Mouse (Mus musculus) kidney, embryonic 16.5 days (tissue): Measurements from ENCODE around the gene G0s2. TPM values are rescaled to one million over a fixed set of nuclear protein-coding genes. Genes with fewer than 3 reads are reported as not detected.

Source experiments
- ATAC-seq: fragments of 200-750 bp; cut with Nextera tagmentation; 2 replicates; pipeline ENCODE4 v1.8.0; 2017; ENCODE audit warnings: moderate TSS enrichment; ENCODE audit not compliant: low FRiP score, low TSS enrichment
- H3K27ac ChIP-seq: fragments of 300-500 bp; sonication (generic); 2 replicates; pipeline ENCODE4 v1.5.1; 2014; ENCODE audit warnings: low read length
- H3K27me3 ChIP-seq: fragments of 300-500 bp; sonication (generic); 2 replicates; pipeline ENCODE4 v1.6.1; 2014; ENCODE audit warnings: low read length, control low read depth, mixed read lengths; ENCODE audit not compliant: insufficient read depth
- H3K36me3 ChIP-seq: fragments of 300-500 bp; sonication (generic); 2 replicates; pipeline ENCODE4 v1.6.1; 2014; ENCODE audit warnings: low read length, control low read depth, mixed read lengths; ENCODE audit not compliant: insufficient read depth
- H3K4me1 ChIP-seq: fragments of 300-500 bp; sonication (generic); 2 replicates; pipeline ENCODE4 v1.6.1; 2014; ENCODE audit warnings: low read length, control low read depth, mixed read lengths; ENCODE audit not compliant: insufficient read depth
- H3K4me2 ChIP-seq: fragments of 300-500 bp; sonication (generic); replicated peaks from 2 replicates; pipeline ENCODE4 v1.6.1; 2014; ENCODE audit warnings: low read depth, low read length
- H3K4me3 ChIP-seq: fragments of 300-500 bp; sonication (generic); 2 replicates; pipeline ENCODE4 v1.5.1; 2014; ENCODE audit warnings: mild to moderate bottlenecking, low read length
- H3K9ac ChIP-seq: fragments of 300-500 bp; sonication (generic); replicated peaks from 2 replicates; pipeline ENCODE4 v1.6.1; 2014; ENCODE audit warnings: low read length
- H3K9me3 ChIP-seq: fragments of 300-500 bp; sonication (generic); 2 replicates; pipeline ENCODE4 v1.6.1; 2016; ENCODE audit warnings: low read length, control low read depth
- WGBS: fragments of 180-500 bp; shearing (Covaris S2); extraction: QIAGEN DNeasy Blood & Tissue Kit; methylation state at CpG from one replicate; pipeline ENCODE4 v1.1.7; 2014; 5-methylcytosine and 5-hydroxymethylcytosine counted together
- polyA plus RNA-seq: library from polyadenylated mRNA; unstranded; fragments of >200 nt; fragmentation: Nextera tagmentation; extraction: Ambion mirVana; gene quantifications from 2 replicates; pipeline ENCODE4 v1.2.1, GENCODE M21; 2015

The G0s2 gene
- polyA plus RNA-seq, 1 experiment from 2014 or later, result 55.9 TPM

GRCm38 (mm10) chr1:193306832-193307231 lies 33.8 kb upstream of the G0s2 start:
- WGBS, result 93% methylated on average over 2 of the region's 2 CpGs
- no peak for ATAC-seq
- H3K4me3 ChIP-seq, result no peak overlapping the region

GRCm38 (mm10) chr1:193305386-193305785 lies 32.4 kb upstream of the G0s2 start:
- H3K4me1 ChIP-seq, result no peaks in the 10 kb centered on the region; the same call in 1 of the 2 replicates

More at GRCm38 (mm10) chr1:193306832-193307231, 33.8 kb upstream of the G0s2 start:
- no peaks in the 10 kb centered on the region for H3K27me3 ChIP-seq
- H3K9me3 ChIP-seq, result no peaks in the 10 kb centered on the region
- no peak overlapping the region for H3K27ac ChIP-seq
- no peak overlapping the region for H3K4me2 ChIP-seq
- H3K4me1 ChIP-seq, result no peaks in the 10 kb centered on the region; the same call in 1 of the 2 replicates
- H3K9ac ChIP-seq, result no peak overlapping the region
- H3K36me3 ChIP-seq, result no peaks in the 10 kb centered on the region

DNA sequence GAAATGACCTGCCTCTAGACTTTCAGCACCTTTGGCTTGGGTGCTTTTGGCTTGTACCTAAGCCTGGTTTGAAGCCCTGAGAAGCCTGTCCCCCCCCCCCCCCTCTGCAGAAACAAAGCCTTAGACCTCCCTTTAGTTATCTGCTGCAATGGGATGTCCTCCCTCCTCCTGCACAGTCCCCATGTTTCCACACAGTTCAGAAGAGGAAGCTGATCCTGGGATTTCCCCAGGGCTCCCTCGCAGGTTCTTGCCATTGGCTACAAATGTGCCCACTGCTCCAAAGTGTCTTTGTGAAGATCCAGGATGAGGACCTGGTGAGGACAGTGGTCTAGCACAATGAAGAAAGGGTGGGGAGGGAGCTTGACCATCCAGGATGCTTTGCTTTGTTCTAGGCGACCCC lies 30.1 kb upstream of the G0s2 start:
- H3K4me3 ChIP-seq, result no peak overlapping the region
- H3K27me3 ChIP-seq, result no peaks in the 10 kb centered on the region
- H3K4me2 ChIP-seq, result no peak overlapping the region
- no peaks in the 10 kb centered on the region for H3K9me3 ChIP-seq
- H3K27ac ChIP-seq, result no peak overlapping the region
- ATAC-seq, result no peak
- WGBS, result 79% methylated on average over 2 of the region's 2 CpGs
- H3K4me1 ChIP-seq, result no peaks in the 10 kb centered on the region; the same call in 1 of the 2 replicates
- H3K9ac ChIP-seq, result no peak overlapping the region
- no peaks in the 10 kb centered on the region for H3K36me3 ChIP-seq

More at GRCm38 (mm10) chr1:193305386-193305785, 32.4 kb upstream of the G0s2 start:
- H3K4me2 ChIP-seq, result no peak overlapping the region
- H3K27me3 ChIP-seq, result no peaks in the 10 kb centered on the region
- H3K36me3 ChIP-seq, result no peaks in the 10 kb centered on the region
- no peak overlapping the region for H3K4me3 ChIP-seq
- WGBS, result 46% methylated on average over 7 of the region's 7 CpGs
- H3K9me3 ChIP-seq, result no peaks in the 10 kb centered on the region
- H3K27ac ChIP-seq, result no peak overlapping the region
- H3K9ac ChIP-seq, result no peak overlapping the region
- ATAC-seq, result no peak

DNA sequence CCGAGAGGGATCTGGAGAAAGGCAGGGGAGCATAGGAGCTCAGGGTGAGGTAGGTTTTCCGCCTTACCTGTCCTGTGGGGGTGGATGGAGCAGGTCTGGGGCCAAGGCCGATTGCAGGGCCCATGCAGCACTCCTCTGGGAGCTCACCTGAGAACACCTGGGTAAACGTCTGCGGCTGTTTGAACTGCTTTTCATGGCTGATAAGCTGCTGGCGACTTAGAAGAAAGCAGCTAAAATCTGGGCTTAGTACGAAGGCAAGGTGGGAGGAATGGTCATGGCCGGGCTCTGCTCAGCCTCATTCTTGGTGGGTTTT lies 29.0 kb upstream of the G0s2 start:
- WGBS, result 53% methylated on average over 8 of the region's 8 CpGs
- Histone ChIP-seq H3K36me3 (no peaks in the 10 kb centered on the region), H3K9ac (no peak overlapping the region), H3K4me2 (no peak overlapping the region), H3K27ac (no peak overlapping the region), H3K4me1 (no peaks in the 10 kb centered on the region; the same call in 1 of the 2 replicates), H3K9me3 (no peaks in the 10 kb centered on the region), H3K4me3 (no peak overlapping the region), H3K27me3 (no peaks in the 10 kb centered on the region)
- no peak for ATAC-seq

- Histone ChIP-seq H3K9me3 (no peaks in the 10 kb centered on the region), H3K27ac (no peak overlapping the region), H3K27me3 (no peaks in the 10 kb centered on the region), H3K4me2 (no peak overlapping the region), H3K4me3 (no peak overlapping the region), H3K36me3 (no peaks in the 10 kb centered on the region), H3K4me1 (no peaks in the 10 kb centered on the region; the same call in 1 of the 2 replicates), H3K9ac (no peak overlapping the region)
- peak; percentile 66; the same call in 1 of the 2 replicates for ATAC-seq
- WGBS, result 65% methylated on average over 6 of the region's 6 CpGs
Observed at GRCm38 (mm10) chr1:193301216-193302092, 28.4 kb upstream of the G0s2 start.

GRCm38 (mm10) chr1:193299995-193300394 lies 27.0 kb upstream of the G0s2 start:
- H3K4me2 ChIP-seq, result no peak overlapping the region
- no peak overlapping the region for H3K27ac ChIP-seq
- WGBS, result 58% methylated on average over 1 of the region's 1 CpGs
- H3K9me3 ChIP-seq, result no peaks in the 10 kb centered on the region
- H3K4me1 ChIP-seq, result no peaks in the 10 kb centered on the region; the same call in 1 of the 2 replicates
- no peak for ATAC-seq
- no peaks in the 10 kb centered on the region for H3K27me3 ChIP-seq
- no peak overlapping the region for H3K4me3 ChIP-seq
- H3K36me3 ChIP-seq, result no peaks in the 10 kb centered on the region
- no peak overlapping the region for H3K9ac ChIP-seq

DNA sequence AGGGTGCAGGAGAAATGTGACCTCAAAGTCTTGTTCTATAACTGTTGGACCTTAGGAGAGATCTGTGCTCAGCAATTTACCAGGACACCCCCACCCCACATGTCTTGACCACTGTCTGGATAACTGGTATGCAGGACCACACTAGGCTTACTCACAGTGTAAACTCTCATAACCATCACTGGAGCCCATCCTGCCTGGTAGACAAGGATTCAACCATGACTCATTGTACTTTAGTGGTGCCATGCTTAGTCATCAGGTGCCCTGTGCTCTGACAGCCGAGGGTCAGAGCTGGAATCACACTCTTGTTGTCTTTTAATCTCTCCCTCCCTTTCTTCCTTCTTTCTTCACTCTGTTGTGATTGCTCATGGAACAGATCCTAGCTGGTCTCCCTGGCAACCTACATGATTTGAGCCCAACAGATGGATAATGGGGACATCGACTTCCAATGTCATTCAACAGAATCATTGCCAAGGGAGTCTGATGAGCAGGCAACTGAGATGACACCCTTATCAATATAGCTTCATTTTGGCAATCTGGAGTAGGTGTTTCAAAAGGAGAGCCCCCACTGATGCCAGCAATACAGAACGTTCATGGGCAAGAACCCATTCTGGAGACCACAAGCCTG lies 25.2 kb upstream of the G0s2 start:
- H3K9ac ChIP-seq, result no peak overlapping the region
- no peak overlapping the region for H3K4me2 ChIP-seq
- ATAC-seq, result no peak
- H3K27ac ChIP-seq, result no peak overlapping the region
- WGBS, result 85% methylated on average over 3 of the region's 3 CpGs
- no peaks in the 10 kb centered on the region for H3K27me3 ChIP-seq
- H3K4me3 ChIP-seq, result no peak overlapping the region
- no peaks in the 10 kb centered on the region for H3K36me3 ChIP-seq
- no peaks in the 10 kb centered on the region; the same call in 1 of the 2 replicates for H3K4me1 ChIP-seq
- H3K9me3 ChIP-seq, result no peaks in the 10 kb centered on the region

DNA sequence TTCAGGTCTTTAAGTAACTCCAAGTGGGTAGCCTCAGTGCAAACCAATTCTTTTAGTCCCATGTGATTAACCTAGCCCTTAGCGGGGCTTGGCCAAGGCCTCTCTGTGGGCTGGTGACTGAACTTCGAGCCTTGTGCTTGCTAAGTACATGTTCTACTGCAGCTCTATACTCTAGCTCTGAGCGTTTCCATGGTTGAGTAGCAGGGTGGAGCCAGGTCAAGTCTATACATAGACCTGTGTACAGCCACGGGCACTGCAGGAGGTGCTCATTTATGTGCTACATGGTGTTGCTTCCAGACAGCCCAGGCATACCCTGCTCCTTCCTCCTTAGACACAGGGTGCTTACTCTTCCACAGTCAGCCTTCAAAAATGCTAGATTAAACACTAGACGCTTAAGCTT lies 22.9 kb upstream of the G0s2 start:
- WGBS, result 76% methylated on average over 5 of the region's 5 CpGs
- no peak overlapping the region for H3K4me2 ChIP-seq
- no peaks in the 10 kb centered on the region for H3K27me3 ChIP-seq
- H3K9me3 ChIP-seq, result no peaks in the 10 kb centered on the region
- no peaks in the 10 kb centered on the region for H3K4me1 ChIP-seq
- no peaks in the 10 kb centered on the region for H3K36me3 ChIP-seq
- ATAC-seq, result no peak
- H3K27ac ChIP-seq, result no peak overlapping the region
- no peak overlapping the region for H3K4me3 ChIP-seq
- no peak overlapping the region for H3K9ac ChIP-seq

DNA sequence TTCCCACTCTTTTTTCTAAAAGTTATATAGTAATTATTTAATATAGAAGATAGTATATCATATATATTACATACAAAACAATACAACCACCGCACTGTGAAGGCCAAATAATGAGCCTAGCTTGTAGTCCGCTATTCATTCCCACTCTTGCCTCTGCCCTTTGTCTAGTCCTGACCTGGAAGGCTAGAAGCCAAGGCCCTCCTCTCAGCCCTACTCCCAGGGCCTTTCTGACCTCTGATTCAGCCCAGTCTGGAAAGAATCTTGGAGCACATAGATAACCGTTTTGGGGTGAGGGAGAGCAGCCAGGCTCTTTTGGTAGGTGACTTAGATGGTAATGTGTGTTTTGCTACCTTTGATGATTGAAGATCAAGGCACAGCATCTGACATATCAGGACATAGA lies 20.9 kb upstream of the G0s2 start:
- Histone ChIP-seq H3K4me1 (no peaks in the 10 kb centered on the region), H3K9ac (no peak overlapping the region), H3K4me3 (no peak overlapping the region), H3K36me3 (no peaks in the 10 kb centered on the region), H3K9me3 (no peaks in the 10 kb centered on the region), H3K4me2 (no peak overlapping the region), H3K27me3 (no peaks in the 10 kb centered on the region), H3K27ac (no peak overlapping the region)
- WGBS, result 72% methylated on average over 3 of the region's 3 CpGs
- ATAC-seq, result no peak

DNA sequence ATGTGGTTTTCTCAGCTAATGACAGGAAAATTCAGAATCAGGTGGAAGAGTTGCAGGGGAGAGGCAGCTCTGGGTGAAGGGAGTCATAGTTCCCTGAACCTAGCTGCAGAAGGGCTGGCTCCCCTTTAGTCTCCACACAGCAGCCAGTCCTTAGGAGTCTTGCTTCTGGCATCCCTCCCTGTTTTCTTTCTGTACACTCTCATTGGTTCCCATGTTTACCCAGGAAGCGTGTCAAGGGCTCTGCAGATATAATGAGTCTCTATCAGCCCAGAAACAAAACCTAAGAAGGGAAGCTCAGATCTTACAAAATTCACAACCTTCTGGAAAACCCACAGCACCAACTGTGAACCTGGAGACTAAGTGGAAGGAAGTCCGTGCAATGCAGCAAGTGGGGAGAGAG lies 20.0 kb upstream of the G0s2 start:
- no peaks in the 10 kb centered on the region for H3K27me3 ChIP-seq
- no peak for ATAC-seq
- H3K4me3 ChIP-seq, result no peak overlapping the region
- H3K4me2 ChIP-seq, result no peak overlapping the region
- H3K27ac ChIP-seq, result no peak overlapping the region
- H3K36me3 ChIP-seq, result no peaks in the 10 kb centered on the region
- 39% methylated on average over 2 of the region's 2 CpGs for whole genome bisulfite sequencing
- H3K4me1 ChIP-seq, result no peaks in the 10 kb centered on the region
- no peak overlapping the region for H3K9ac ChIP-seq
- no peaks in the 10 kb centered on the region for H3K9me3 ChIP-seq
